Mouse (Mus musculus): Measurements from ENCODE around the gene Spry2.

GRCm38 (mm10) chr14:105941353-105941752 lies 44.7 kb upstream of the Spry2 start:
- TF ChIP-seq CTCF (IDR thresholded peaks at IDR 0.05) (no peak), EP300 (IDR thresholded peaks at IDR 0.05) (no peak)
